Comparison of ENCODE assay signal across 8 mouse cellular contexts in the genomic region with DNA sequence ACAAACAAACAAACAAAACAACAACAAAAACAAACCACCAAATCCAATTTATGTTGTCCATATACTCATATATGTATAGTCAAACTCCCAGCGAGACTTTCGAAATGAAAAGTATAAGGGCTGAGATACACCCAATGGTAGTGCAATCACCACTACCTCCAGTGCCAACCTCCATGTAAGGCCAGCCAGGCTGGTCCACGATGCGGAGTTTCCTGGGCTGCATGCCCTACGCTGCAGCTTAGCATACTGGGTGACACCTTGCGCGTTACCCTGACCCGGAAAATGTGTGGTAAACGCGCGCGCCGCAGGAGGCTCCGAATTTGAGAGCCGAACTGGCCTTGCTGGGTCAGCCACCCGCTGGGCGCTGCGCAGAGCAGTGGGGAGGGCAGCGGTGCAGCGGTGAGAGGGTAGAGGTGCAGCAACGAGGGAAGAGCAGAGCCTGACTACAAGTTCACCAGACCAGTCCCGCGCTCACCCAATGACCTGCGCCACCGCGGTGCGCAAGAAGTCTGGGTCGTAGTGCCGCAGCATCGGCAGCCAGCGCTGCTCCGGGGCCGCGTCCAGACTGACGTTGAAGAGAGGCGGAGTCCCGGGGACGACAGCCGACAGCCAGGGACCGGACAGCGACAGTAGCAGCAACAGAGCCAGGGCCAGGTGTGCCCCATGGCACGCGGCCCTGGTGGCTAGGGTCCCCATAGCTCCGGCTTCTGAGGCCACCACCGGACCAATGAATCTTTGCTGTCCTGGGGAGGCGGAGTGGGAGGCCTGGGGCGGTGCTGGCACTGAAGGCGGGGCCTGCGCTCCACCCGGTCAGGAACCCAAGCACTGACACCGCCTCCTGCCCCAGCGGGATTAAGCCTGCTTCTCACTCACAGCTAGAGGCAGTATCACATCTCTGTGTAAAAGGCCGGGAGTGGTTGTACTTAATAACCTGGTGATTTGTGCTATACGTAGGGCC. TPM values are rescaled to one million over a fixed set of nuclear protein-coding genes. Genes with fewer than 3 reads are reported as not detected.
DNase-seq lines count a peak whose midpoint lies in the region; ATAC-seq lines count a peak whose summit lies in the region.

A gene (minus strand): TSS at position 734 of the 958 bp plus-strand sequence.

- peak; percentile 87 for DNase-seq in CD4-positive, CD25-positive, alpha-beta regulatory T cell, adult 2 months (ENCODE audit: low read depth, low spot score)
- peak; percentile 25 for DNase-seq in fat pad, adult 2 months (ENCODE audit: extremely low read depth, low read depth, low spot score)
- peak; percentile 91 for DNase-seq in kidney, postnatal 10 days
- peak; percentile 72 to 82 for DNase-seq in natural killer cell, adult 2 months (ENCODE audit: low spot score in 2 of 2)

- no peaks in the 10 kb centered on the region for H3K4me1 ChIP-seq in brown adipose tissue, adult 24 weeks (ENCODE audit: control insufficient read depth, insufficient read depth, insufficient read length, low read length)
- H3K4me1 ChIP-seq in heart, embryonic 13.5 days = peaks cover 11% of the 10 kb centered on the region
- peaks cover 24% of the 10 kb centered on the region for H3K4me1 ChIP-seq in liver, embryonic 12.5 days
- H3K4me1 ChIP-seq in stomach, embryonic 15.5 days = peaks cover 8% of the 10 kb centered on the region; the same call in 1 of the 2 replicates

- H3K9ac ChIP-seq in heart, embryonic 13.5 days = peak within 1 kb of the TSS; percentile 82
- H3K9ac ChIP-seq in liver, embryonic 12.5 days = peak within 1 kb of the TSS; percentile 59
- H3K9ac ChIP-seq in stomach, embryonic 15.5 days = peak within 1 kb of the TSS; percentile 42

- peak; percentile 78 for ATAC-seq in heart, embryonic 13.5 days (ENCODE audit: extremely low read depth, insufficient number of reproducible peaks, low FRiP score, low TSS enrichment)
- peak; percentile 90 for ATAC-seq in liver, embryonic 12.5 days
- peak; percentile 97 for ATAC-seq in stomach, embryonic 15.5 days (ENCODE audit: insufficient read depth, low FRiP score, low read depth)

- peak within 1 kb of the TSS; percentile 88 for H3K4me3 ChIP-seq in brown adipose tissue, adult 24 weeks (ENCODE audit: insufficient read depth, low read depth, low read length)
- peak within 1 kb of the TSS; percentile 80 for H3K4me3 ChIP-seq in heart, embryonic 13.5 days
- H3K4me3 ChIP-seq in liver, embryonic 12.5 days = peak within 1 kb of the TSS; percentile 68
- peak within 1 kb of the TSS; percentile 75 for H3K4me3 ChIP-seq in stomach, embryonic 15.5 days (replicated peaks)

- peak within 1 kb of the TSS; percentile 61 for H3K27ac ChIP-seq in brown adipose tissue, adult 24 weeks (replicated peaks; ENCODE audit: low read depth, low read length)
- peak within 1 kb of the TSS; percentile 50; the same call in 1 of the 2 replicates for H3K27ac ChIP-seq in heart, embryonic 13.5 days (replicated peaks)
- H3K27ac ChIP-seq in liver, embryonic 12.5 days = no peak within 1 kb of the TSS
- peak within 1 kb of the TSS; percentile 51; the same call in 1 of the 2 replicates for H3K27ac ChIP-seq in stomach, embryonic 15.5 days

- H3K36me3 ChIP-seq in heart, embryonic 13.5 days = no peaks in the 10 kb centered on the region
- H3K36me3 ChIP-seq in liver, embryonic 12.5 days = no peaks in the 10 kb centered on the region
- H3K36me3 ChIP-seq in stomach, embryonic 15.5 days = no peaks in the 10 kb centered on the region

- H3K27me3 ChIP-seq in heart, embryonic 13.5 days (replicated peaks) = peaks cover 8% of the 10 kb centered on the region
- H3K27me3 ChIP-seq in liver, embryonic 12.5 days (replicated peaks) = peaks cover 44% of the 10 kb centered on the region
- H3K27me3 ChIP-seq in stomach, embryonic 15.5 days (replicated peaks) = no peaks in the 10 kb centered on the region

- peak within 1 kb of the TSS; percentile 97 for H3K4me2 ChIP-seq in heart, embryonic 13.5 days
- peak within 1 kb of the TSS; percentile 94 for H3K4me2 ChIP-seq in liver, embryonic 12.5 days
- peak within 1 kb of the TSS; percentile 90 for H3K4me2 ChIP-seq in stomach, embryonic 15.5 days

- WGBS in heart, embryonic 13.5 days = 2% methylated on average over 54 of the region's 54 CpGs
- 3% methylated on average over 54 of the region's 54 CpGs for WGBS in liver, embryonic 12.5 days (ENCODE audit: insufficient replicate concordance)
- WGBS in stomach, embryonic 15.5 days = 3% methylated on average over 54 of the region's 54 CpGs

- H3K9me3 ChIP-seq in heart, embryonic 13.5 days = no peaks in the 10 kb centered on the region
- no peaks in the 10 kb centered on the region for H3K9me3 ChIP-seq in liver, embryonic 12.5 days (replicated peaks)
- H3K9me3 ChIP-seq in stomach, embryonic 15.5 days = no peaks in the 10 kb centered on the region

RNA-seq across cellular contexts. Expression of the gene that starts here (rescaled TPM):
- polyA plus RNA-seq in brown adipose tissue, adult 24 weeks (2012; ENCODE audit: insufficient read depth, insufficient read length, missing spikeins) = 18.1 and 22.8 TPM in 2 replicates
- 4.5 and 4.9 TPM in 2 replicates for polyA plus RNA-seq in heart, embryonic 13.5 days (2015; fragmentation: Nextera tagmentation; extraction: Ambion mirVana)
- polyA plus RNA-seq in liver, embryonic 12.5 days (2016; fragmentation: Nextera tagmentation; extraction: Ambion mirVana) = 3.0 TPM in 2 replicates
- polyA plus RNA-seq in stomach, embryonic 15.5 days (2015; fragmentation: Nextera tagmentation; extraction: Ambion mirVana) = 18.4 and 19.9 TPM in 2 replicates

Comparison
In these comparisons a context has a peak if more than half of its experiments do, and no peak if none do; other contexts are left out.
1. DNase-seq: peak in every context shown above with its lines; median percentile 91 in kidney, postnatal 10 days; 87 in CD4-positive, CD25-positive, alpha-beta regulatory T cell, adult 2 months; 77 in natural killer cell, adult 2 months; 25 in fat pad, adult 2 months.